Mouse (Mus musculus): ENCODE results near the gene Fgfr3.
A peak's percentile ranks its signal among the peaks of the same experiment; 100 is the strongest.

Gene Fgfr3

DNA sequence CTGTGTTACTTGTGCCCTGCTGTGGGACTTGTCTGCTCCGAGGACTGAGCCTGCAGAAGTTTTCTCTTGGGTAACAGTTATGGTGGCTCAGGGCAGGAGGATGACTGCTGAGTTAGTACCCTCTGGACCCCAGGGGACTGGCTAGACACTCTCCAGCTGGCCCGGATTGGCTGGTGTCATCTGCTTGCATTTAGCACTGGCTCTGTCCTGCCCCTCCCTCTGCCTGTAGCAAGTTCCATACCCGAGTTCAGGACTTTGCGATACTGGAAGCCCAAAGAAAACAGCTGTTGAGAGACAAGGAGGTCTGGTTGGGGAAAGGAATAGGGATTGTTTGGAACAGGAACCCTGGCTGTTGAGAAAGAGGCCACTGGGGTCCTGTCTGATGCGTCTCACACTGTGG is 9.0 kb downstream of the Fgfr3 start:
- ATAC-seq (ENCODE audit: low TSS enrichment): no peak

DNA sequence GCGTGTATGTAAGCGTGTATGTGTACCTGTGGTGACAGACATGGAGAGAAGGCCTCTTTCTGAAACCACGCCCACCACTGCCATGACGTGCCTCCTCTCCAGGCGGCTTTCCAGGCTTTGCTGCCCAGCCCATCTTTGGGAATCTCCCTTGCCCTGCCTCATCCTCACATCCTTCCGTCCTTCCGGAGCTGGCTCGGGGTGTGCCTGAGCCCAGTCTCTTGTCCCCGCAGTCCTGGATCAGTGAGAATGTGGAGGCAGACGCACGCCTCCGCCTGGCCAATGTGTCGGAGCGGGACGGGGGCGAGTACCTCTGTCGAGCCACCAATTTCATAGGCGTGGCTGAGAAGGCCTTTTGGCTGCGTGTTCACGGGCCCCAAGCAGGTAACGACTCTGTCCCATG is 9.6 kb downstream of the Fgfr3 start:
- peak; percentile 66 for ATAC-seq (ENCODE audit: low TSS enrichment)

DNA sequence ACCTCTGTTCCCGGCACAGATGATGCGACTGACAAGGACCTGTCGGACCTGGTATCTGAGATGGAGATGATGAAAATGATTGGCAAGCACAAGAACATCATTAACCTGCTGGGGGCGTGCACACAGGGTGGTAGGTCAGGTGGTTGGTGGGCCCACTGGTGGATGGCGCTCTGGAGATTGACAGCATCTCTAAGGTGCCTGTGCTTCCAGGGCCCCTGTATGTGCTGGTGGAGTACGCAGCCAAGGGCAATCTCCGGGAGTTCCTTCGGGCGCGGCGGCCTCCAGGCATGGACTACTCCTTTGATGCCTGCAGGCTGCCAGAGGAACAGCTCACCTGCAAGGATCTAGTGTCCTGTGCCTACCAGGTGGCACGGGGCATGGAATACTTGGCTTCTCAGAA is 12.4 kb downstream of the Fgfr3 start:
- no peak for ATAC-seq (ENCODE audit: low TSS enrichment)

DNA sequence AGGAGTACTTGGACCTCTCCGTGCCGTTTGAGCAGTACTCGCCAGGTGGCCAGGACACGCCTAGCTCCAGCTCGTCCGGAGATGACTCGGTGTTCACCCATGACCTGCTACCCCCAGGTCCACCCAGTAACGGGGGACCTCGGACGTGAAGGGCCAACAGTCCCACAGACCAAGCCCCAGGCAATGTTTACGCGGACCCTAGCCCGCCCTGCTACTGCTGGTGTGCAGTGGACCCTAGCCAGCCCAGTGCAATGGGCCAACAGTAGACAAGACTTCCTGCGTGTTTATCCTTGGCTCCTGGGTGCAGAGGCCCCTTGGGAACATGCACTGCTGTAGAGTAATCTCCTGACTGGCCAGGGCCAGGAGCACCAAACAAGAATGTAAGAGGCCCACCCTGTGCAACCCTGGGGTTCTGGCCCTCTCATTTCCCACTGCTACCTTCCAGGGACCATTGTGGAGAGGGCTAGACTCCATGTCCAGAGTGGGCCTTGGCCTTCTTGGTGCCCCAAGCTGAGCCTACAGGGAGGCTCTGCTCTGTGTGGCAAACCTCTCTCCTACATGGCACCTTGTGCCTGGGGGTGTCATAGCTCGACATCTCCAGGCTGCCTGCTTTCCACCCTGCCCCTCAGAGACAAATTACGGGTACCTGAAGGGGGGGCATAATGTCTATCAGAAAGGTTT is 14.1 kb downstream of the Fgfr3 start:
- no peak for ATAC-seq (ENCODE audit: low TSS enrichment)

DNA sequence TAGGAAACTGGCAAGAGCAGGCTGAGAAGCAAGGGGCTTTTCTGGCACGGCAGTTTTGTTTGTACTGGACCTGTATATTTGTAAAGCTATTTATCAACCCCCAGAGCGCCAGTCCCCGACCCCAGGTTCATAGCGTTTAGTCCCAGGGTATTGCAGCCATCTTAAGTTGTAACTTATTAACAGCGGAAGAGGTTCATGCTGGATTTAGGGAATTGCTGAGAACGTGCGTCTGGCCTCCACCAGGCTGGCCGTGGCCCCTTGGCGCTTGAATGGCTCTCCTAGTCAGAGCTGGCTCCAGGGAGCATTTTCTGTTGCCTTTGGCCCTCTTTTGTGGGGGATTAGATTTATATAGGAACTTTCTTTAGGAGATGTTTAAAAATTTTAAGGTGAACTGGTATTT is 14.8 kb downstream of the Fgfr3 start:
- ATAC-seq (ENCODE audit: low TSS enrichment): no peak

DNA sequence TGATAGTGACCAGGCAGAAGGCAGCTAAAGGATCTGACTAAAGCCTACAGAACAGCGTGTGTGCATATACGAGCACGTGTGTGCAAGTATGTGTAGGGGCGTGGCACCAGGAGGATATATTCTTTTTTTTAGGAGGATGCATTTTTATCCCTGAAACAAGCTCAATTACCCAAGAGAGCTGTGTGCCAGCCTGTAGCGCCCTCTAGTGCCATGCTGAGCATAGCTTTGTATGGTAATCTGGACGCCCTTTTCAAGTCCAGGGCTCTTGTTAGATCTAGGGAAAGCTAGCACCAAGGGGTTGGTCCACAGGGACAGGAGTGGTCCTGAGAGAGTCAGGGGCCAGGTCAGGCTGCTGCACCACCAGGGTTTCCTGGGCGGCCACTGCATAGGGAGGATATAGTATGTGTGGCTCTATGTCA is 16.4 kb downstream of the Fgfr3 start:
- peak; percentile 81 for ATAC-seq (ENCODE audit: low TSS enrichment)

DNA sequence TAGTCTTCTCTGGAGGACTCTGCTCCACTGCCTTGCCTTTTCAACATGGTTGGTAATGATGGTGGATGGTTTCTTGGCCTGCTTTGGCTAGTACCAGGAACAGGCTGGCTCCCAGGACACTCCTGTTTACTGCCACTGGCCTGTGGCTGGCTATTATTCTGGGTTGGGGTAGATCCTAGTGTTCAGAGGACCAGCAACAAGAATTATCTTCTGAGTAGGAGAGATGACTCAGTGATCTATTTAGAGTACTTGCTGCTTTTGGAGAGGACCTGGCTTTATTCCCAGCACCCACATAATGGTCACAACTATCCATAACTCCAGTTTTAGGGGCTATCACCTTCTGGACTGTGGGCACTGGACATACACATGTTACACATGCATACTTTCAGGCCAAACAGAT is 16.9 kb downstream of the Fgfr3 start:
- peak; percentile 53; the same call in 1 of the 2 replicates for ATAC-seq (ENCODE audit: low TSS enrichment)

DNA sequence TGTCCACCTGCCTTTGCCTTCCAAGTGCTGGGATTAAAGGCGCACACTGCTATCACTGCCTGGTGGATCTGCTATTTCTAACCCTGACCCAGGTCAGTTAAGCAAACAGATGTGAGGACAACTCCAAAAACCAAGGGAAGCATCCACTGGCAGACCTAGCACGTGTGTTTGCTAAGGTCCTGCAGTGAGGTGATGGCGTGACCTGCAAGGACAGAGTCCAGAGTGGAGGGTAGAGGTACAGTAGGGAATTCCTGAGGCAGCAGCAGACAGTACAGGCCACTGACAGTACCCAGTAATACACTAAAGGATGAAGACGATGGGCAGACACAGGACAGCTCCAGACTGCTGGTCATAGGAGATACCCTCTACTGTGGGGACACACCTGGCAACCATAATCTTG is 19.1 kb downstream of the Fgfr3 start:
- ATAC-seq (ENCODE audit: low TSS enrichment): no peak

DNA sequence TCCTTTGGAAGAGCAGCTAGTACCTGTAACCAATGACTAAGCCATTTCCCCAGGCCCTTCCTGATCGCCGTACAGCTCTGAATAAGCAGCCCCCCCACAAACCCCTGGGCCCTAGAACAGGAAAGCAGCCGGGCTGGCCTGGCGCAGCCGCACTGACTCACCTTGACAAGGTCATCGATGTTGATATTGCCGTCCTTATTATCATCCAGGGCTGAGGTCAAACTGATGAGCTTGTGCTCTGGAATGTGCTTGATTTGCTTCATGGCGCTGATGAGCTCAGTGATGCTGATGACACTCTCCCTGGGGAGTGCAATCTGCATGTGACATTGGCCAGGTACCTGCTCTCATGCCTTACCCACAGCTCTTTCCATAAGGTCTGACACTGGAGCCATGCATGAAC is 22.0 kb downstream of the Fgfr3 start:
- no peak for ATAC-seq (ENCODE audit: low TSS enrichment)

DNA sequence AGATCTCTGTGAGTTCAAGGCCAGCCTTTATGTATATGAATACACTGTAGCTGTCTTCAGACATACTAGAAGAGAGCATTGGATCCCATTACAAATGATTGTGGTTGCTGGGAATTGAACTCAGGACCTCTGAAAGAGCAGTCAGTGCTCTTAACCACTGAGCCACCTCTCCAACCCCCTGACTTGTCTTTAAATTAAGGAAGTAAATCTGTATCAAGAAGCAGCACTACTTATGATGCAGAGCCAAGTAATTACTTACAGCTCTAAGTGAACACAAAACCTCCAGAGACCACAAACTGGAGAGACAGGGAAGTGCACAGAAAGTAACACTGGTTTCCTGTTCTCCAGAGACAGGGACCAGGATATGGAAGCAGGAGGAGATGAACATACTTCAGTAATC is 55.7 kb downstream of the Fgfr3 start:
- ATAC-seq (ENCODE audit: low TSS enrichment): no peak

DNA sequence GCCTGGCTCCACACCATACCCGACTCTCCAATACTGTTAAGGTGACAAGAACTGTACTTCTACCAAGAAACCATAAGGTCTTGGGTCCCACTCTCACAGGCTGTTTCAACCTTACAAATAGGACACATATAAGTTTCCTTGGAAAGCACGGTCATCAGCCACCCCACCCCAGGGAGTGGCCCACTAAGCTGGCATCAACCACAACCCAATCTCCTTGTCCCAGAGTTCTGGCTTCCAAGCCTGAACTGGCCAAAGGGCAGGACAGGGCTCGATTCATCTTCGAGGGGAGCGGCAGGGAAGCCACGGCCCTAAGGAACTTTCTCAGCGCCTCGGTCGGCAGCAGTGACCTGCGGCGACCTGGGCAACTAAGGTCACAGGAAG is 60.5 kb downstream of the Fgfr3 start:
- ATAC-seq (ENCODE audit: low TSS enrichment): no peak

DNA sequence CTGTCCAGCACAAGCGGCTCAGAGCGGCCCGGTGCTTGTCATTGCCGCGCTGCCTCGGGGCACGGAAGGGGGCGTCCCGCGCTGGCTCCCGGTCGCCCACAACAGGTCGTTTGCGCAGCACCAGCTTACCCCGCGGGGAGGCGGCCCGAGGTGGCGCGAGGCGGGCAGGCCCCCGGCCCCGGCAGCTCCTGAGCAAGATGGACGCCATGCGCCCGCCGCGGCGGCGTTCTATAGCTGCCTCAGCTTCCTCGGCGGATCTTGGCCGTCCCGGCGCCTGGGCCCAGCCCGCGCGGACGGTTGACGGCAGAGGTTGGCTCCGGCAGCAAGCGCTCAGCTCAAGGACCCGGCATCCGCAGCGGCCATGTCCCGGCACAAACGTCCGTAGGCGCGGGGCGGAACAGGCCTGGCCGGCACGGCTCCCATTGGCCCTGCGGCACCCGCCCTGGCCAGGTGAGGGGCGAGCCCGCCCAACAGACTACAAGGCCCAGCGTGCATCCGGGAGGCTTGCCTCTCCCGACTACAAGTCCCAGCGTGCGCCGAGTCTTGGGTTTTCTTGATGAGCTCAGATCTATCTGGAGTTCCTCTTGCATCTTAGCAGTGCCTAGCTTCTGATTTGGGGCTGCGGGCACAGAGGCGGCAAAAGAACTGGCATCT is 61.0 kb downstream of the Fgfr3 start, which contains the start of gene Letm1:
TSS of gene Letm1 (minus strand) at position 473 of the 654 bp plus-strand sequence.
- peak; percentile 99 for ATAC-seq (ENCODE audit: low TSS enrichment)

DNA sequence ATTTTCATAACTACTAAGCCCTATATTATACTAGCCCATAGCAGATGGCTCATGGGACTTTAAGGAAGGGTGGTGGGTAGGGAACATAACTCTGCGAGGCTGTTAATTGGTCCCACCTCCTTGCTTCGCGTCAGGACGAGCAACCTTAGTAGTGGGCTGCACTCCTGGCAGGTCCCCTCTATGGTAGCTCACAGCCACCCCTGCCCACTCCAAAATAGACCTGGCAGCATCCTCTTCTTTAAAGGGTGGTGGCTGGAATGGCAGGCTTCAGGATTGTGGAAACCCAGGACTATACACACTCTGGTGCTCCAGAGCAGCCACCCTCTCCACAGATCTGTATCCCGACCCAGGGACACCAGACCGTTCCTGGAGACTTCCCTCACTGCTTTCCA is 61.5 kb downstream of the Fgfr3 start:
- ATAC-seq (ENCODE audit: low TSS enrichment): peak; percentile 69
